Mouse (Mus musculus): ENCODE measurements around the gene Galnt17. TPM values are rescaled to one million over a fixed set of nuclear protein-coding genes. Genes with fewer than 3 reads are reported as not detected.

The Galnt17 gene
- polyA plus RNA-seq, 1 experiment from 2014 or later = not detected

- no peaks in the 10 kb centered on the region for H3K9me3 ChIP-seq (ENCODE audit: low read length)
- no peak overlapping the region for H3K4me2 ChIP-seq (ENCODE audit: low read depth, low read length)
- DNase-seq (no peak), ATAC-seq (no peak)
- no peak overlapping the region for H3K9ac ChIP-seq (replicated peaks)
- 63% methylated on average over 2 of the region's 2 CpGs for WGBS (ENCODE audit: insufficient replicate concordance)
- no peaks in the 10 kb centered on the region for H3K27me3 ChIP-seq (ENCODE audit: insufficient read depth, low read length)
- no peaks in the 10 kb centered on the region for H3K4me1 ChIP-seq (ENCODE audit: insufficient read depth)
- H3K4me3 ChIP-seq (ENCODE audit: low read depth, low read length) = no peak overlapping the region
- TF ChIP-seq CTCF (IDR thresholded peaks at IDR 0.05; ENCODE audit: low read depth) (no peak), EP300 (IDR thresholded peaks at IDR 0.05; ENCODE audit: low read depth) (no peak)
- H3K27ac ChIP-seq (ENCODE audit: low read depth) = no peak overlapping the region
- H3K36me3 ChIP-seq (replicated peaks; ENCODE audit: insufficient read depth, low read length) = no peaks in the 10 kb centered on the region
Observed at GRCm38 (mm10) chr5:131177168-131177567, 131.1 kb downstream of the Galnt17 start.

- Histone ChIP-seq H3K27ac (ENCODE audit: low read depth) (no peak overlapping the region), H3K4me3 (ENCODE audit: low read depth, low read length) (no peak overlapping the region), H3K4me2 (ENCODE audit: low read depth, low read length) (no peak overlapping the region), H3K36me3 (replicated peaks; ENCODE audit: insufficient read depth, low read length) (no peaks in the 10 kb centered on the region), H3K9me3 (ENCODE audit: low read length) (no peaks in the 10 kb centered on the region), H3K27me3 (ENCODE audit: insufficient read depth, low read length) (no peaks in the 10 kb centered on the region), H3K9ac (replicated peaks) (no peak overlapping the region), H3K4me1 (ENCODE audit: insufficient read depth) (no peaks in the 10 kb centered on the region)
- no peak for ATAC-seq
- WGBS (ENCODE audit: insufficient replicate concordance) = 64% methylated on average over 6 of the region's 6 CpGs
- TF ChIP-seq CTCF (IDR thresholded peaks at IDR 0.05; ENCODE audit: low read depth) = no peak
- TF ChIP-seq EP300 (IDR thresholded peaks at IDR 0.05; ENCODE audit: low read depth) = no peak
- no peak for DNase-seq
Observed at GRCm38 (mm10) chr5:131169186-131169585, 139.1 kb downstream of the Galnt17 start.

- no peak for ATAC-seq
- no peak for DNase-seq
- no peaks in the 10 kb centered on the region for H3K4me1 ChIP-seq (ENCODE audit: insufficient read depth)
- WGBS (ENCODE audit: insufficient replicate concordance) = 72% methylated on average over 5 of the region's 5 CpGs
- no peak overlapping the region for H3K4me2 ChIP-seq (ENCODE audit: low read depth, low read length)
- H3K9ac ChIP-seq (replicated peaks) = no peak overlapping the region
- TF ChIP-seq EP300 (IDR thresholded peaks at IDR 0.05; ENCODE audit: low read depth) (no peak), CTCF (IDR thresholded peaks at IDR 0.05; ENCODE audit: low read depth) (no peak)
- H3K27me3 ChIP-seq (ENCODE audit: insufficient read depth, low read length) = no peaks in the 10 kb centered on the region
- no peak overlapping the region for H3K27ac ChIP-seq (ENCODE audit: low read depth)
- no peaks in the 10 kb centered on the region for H3K36me3 ChIP-seq (replicated peaks; ENCODE audit: insufficient read depth, low read length)
- no peaks in the 10 kb centered on the region for H3K9me3 ChIP-seq (ENCODE audit: low read length)
- no peak overlapping the region for H3K4me3 ChIP-seq (ENCODE audit: low read depth, low read length)
Observed at GRCm38 (mm10) chr5:131167366-131167765, 140.9 kb downstream of the Galnt17 start.

DNA sequence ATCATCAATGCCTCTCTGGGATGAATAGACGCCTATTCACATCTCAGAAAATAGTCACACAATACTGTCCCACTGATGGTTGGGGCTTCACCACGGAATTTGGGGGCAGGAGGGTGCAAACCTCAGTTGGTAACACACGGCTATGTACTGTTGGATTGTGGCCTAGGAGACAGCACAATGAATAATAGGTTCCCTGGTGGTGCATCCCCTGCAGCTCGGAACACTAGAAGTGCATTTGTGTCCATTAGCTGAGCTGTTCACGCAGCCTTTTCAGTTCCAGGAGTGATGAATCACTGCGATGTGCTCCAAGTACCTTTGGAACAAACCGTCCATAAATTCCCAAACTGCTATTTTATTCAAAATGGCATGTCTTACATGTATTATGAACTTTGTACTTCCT, 142.6 kb downstream of the Galnt17 start:
- no peak overlapping the region for H3K27ac ChIP-seq (ENCODE audit: low read depth)
- no peak overlapping the region for H3K4me3 ChIP-seq (ENCODE audit: low read depth, low read length)
- H3K9ac ChIP-seq (replicated peaks) = no peak overlapping the region
- 74% methylated on average over 7 of the region's 7 CpGs for WGBS (ENCODE audit: insufficient replicate concordance)
- no peaks in the 10 kb centered on the region for H3K27me3 ChIP-seq (ENCODE audit: insufficient read depth, low read length)
- no peaks in the 10 kb centered on the region for H3K36me3 ChIP-seq (replicated peaks; ENCODE audit: insufficient read depth, low read length)
- H3K9me3 ChIP-seq (ENCODE audit: low read length) = no peaks in the 10 kb centered on the region
- no peaks in the 10 kb centered on the region for H3K4me1 ChIP-seq (ENCODE audit: insufficient read depth)
- no peak overlapping the region for H3K4me2 ChIP-seq (ENCODE audit: low read depth, low read length)
- DNase-seq = no peak
- TF ChIP-seq EP300 (IDR thresholded peaks at IDR 0.05; ENCODE audit: low read depth) (no peak), CTCF (IDR thresholded peaks at IDR 0.05; ENCODE audit: low read depth) (no peak)
- no peak for ATAC-seq

GRCm38 (mm10) chr5:131157866-131158265, 150.4 kb downstream of the Galnt17 start:
- H3K9me3 ChIP-seq (ENCODE audit: low read length) = no peaks in the 10 kb centered on the region
- no peaks in the 10 kb centered on the region for H3K36me3 ChIP-seq (replicated peaks; ENCODE audit: insufficient read depth, low read length)
- DNase-seq (no peak), ATAC-seq (no peak)
- H3K4me3 ChIP-seq (ENCODE audit: low read depth, low read length) = no peak overlapping the region
- no peak overlapping the region for H3K9ac ChIP-seq (replicated peaks)
- H3K27ac ChIP-seq (ENCODE audit: low read depth) = no peak overlapping the region
- H3K27me3 ChIP-seq (ENCODE audit: insufficient read depth, low read length) = no peaks in the 10 kb centered on the region
- TF ChIP-seq CTCF (IDR thresholded peaks at IDR 0.05; ENCODE audit: low read depth) = no peak
- no peak for TF ChIP-seq EP300 (IDR thresholded peaks at IDR 0.05; ENCODE audit: low read depth)
- no peaks in the 10 kb centered on the region for H3K4me1 ChIP-seq (ENCODE audit: insufficient read depth)
- H3K4me2 ChIP-seq (ENCODE audit: low read depth, low read length) = no peak overlapping the region
- WGBS (ENCODE audit: insufficient replicate concordance) = 41% methylated on average over 4 of the region's 4 CpGs

DNA sequence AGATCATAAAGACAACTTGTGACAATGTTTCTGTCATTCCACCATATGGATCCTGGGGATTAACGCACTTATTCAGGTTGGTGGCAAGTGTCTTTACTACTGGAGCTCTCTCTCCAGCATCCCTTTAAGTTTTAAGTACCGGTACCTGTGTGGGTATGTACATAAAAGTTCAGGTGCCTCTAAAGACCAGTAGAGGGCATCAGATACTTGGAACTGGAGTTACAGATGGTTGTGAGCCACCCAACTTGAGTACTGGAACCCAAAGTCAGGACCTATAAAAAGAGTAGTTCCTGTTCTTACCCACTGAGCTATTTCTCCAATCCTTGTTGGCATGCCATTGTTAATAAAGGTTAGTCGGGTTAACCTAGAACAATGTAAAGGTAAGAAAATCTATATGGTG, 152.0 kb downstream of the Galnt17 start:
- DNase-seq (no peak), ATAC-seq (no peak)
- Histone ChIP-seq H3K4me3 (ENCODE audit: low read depth, low read length) (no peak overlapping the region), H3K27ac (ENCODE audit: low read depth) (no peak overlapping the region), H3K36me3 (replicated peaks; ENCODE audit: insufficient read depth, low read length) (no peaks in the 10 kb centered on the region), H3K9ac (replicated peaks) (no peak overlapping the region), H3K4me2 (ENCODE audit: low read depth, low read length) (no peak overlapping the region), H3K4me1 (ENCODE audit: insufficient read depth) (no peaks in the 10 kb centered on the region), H3K27me3 (ENCODE audit: insufficient read depth, low read length) (no peaks in the 10 kb centered on the region), H3K9me3 (ENCODE audit: low read length) (no peaks in the 10 kb centered on the region)
- WGBS (ENCODE audit: insufficient replicate concordance) = 56% methylated on average over 3 of the region's 3 CpGs
- no peak for TF ChIP-seq EP300 (IDR thresholded peaks at IDR 0.05; ENCODE audit: low read depth)

- Histone ChIP-seq H3K36me3 (replicated peaks; ENCODE audit: insufficient read depth, low read length) (no peaks in the 10 kb centered on the region), H3K27me3 (ENCODE audit: insufficient read depth, low read length) (no peaks in the 10 kb centered on the region), H3K9ac (replicated peaks) (no peak overlapping the region), H3K4me1 (ENCODE audit: insufficient read depth) (no peaks in the 10 kb centered on the region), H3K4me3 (ENCODE audit: low read depth, low read length) (no peak overlapping the region), H3K4me2 (ENCODE audit: low read depth, low read length) (no peak overlapping the region), H3K9me3 (ENCODE audit: low read length) (no peaks in the 10 kb centered on the region), H3K27ac (ENCODE audit: low read depth) (no peak overlapping the region)
- TF ChIP-seq EP300 (IDR thresholded peaks at IDR 0.05; ENCODE audit: low read depth) (no peak), CTCF (IDR thresholded peaks at IDR 0.05; ENCODE audit: low read depth) (no peak)
- ATAC-seq (no peak), DNase-seq (no peak)
- WGBS (ENCODE audit: insufficient replicate concordance) = 75% methylated on average over 4 of the region's 4 CpGs
Observed at GRCm38 (mm10) chr5:131142606-131143005, 165.7 kb downstream of the Galnt17 start.

Data from liver, postnatal 0 days (tissue).